Mouse (Mus musculus) lung, adult 2 months (tissue): ENCODE data around the gene Dnlz.
A peak's percentile ranks its signal among the peaks of the same experiment; 100 is the strongest.

ENCODE experiments used
- CTCF ChIP-seq: fragments of 200-500 bp; IDR thresholded peaks from 2 replicates; pipeline ENCODE4 v1.5.1; 2011; ENCODE audit warnings: mild to moderate bottlenecking, low read length, control low read depth; ENCODE audit not compliant: insufficient read depth
- POLR2A ChIP-seq: fragments of 200-500 bp; IDR thresholded peaks from 2 replicates; pipeline ENCODE4 v1.6.1; 2011; ENCODE audit warnings: low read depth, mild to moderate bottlenecking, control low read depth, low read length, borderline replicate concordance; ENCODE audit errors: extremely low read depth

GRCm38 (mm10) chr2:26342044-26342443, 9.9 kb downstream of the Dnlz start:
- peak; percentile 48; the same call in 1 of the 2 replicates for TF ChIP-seq POLR2A
- TF ChIP-seq CTCF: no peak
